In the genomic region with DNA sequence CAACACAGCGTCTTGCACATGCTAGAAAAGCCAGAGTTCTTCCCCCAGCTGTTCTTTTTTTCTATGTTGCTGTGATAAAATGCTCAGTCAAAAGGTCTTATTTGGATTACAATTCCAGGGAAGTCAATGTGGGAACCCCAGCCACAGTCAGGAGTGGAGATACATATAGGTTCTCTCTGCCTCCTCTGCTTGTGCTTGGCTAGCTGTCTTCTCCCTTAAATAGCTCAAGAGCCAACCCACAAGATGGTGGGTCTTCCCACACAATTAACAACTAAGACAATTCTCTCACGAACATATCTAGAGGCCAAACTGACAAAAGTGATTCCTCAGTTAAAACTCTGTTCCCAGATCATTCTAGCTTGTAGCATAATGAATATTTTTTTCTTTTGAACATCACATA, we compare ENCODE assay signal across 17 mouse cellular contexts.
"Had no signal": no experiment of that assay in that cellular context is flagged by ENCODE, and none has a peak within 500 bp of the region (broad histone marks: within the 10 kb centered on the region; RNA-seq: fewer than 3 reads in every experiment).

No protein-coding gene starts in this region.

- ATAC-seq: liver, embryonic 12.5 days; liver, postnatal 0 days; lung, postnatal 0 days; midbrain, embryonic 13.5 days; midbrain, embryonic 15.5 days; midbrain, embryonic 16.5 days had no signal

- DNase-seq: left cerebral cortex, postnatal 4 days; liver; liver, embryonic 13.5 days; liver, postnatal 0 days; lung, adult 18-20 months; lung, adult 2 months; lung, embryonic 14.5 days; lung, postnatal 10 days; lung, postnatal 14 days; lung, postnatal 36 days; lung, postnatal 4 days; midbrain, embryonic 14.5 days had no signal
